Mouse (Mus musculus) heart, adult 2 months (tissue): ENCODE data around the gene Prg2. TPM values are rescaled to one million over a fixed set of nuclear protein-coding genes. Genes with fewer than 3 reads are reported as not detected.

Experiments used
- DNase-seq, 2 experiments: peaks; one replicate each; pipeline ENCODE4 v3.0.0; 2021
- H3K27ac ChIP-seq: fragments of 200-600 bp; 2 replicates; pipeline ENCODE4 v1.8.1; 2022
- H3K27me3 ChIP-seq: fragments of 200-500 bp; 2 replicates; pipeline ENCODE4 v1.6.1; 2012; ENCODE audit warnings: mild to moderate bottlenecking, low read length, inconsistent platforms, mixed read lengths; ENCODE audit not compliant: control insufficient read depth, insufficient read depth
- H3K36me3 ChIP-seq: fragments of 200-500 bp; 2 replicates; pipeline ENCODE4 v1.6.1; 2012; ENCODE audit warnings: low read length, inconsistent platforms; ENCODE audit not compliant: control insufficient read depth, insufficient read depth
- H3K4me1 ChIP-seq: fragments of 200-500 bp; 2 replicates; pipeline ENCODE4 v1.6.1; 2011; ENCODE audit warnings: low read length; ENCODE audit not compliant: control insufficient read depth, insufficient read depth
- H3K4me3 ChIP-seq: fragments of 200-600 bp; 2 replicates; pipeline ENCODE4 v1.8.1; 2022
- H3K79me2 ChIP-seq: fragments of 200-500 bp; replicated peaks from 2 replicates; pipeline ENCODE4 v1.6.1; 2012; ENCODE audit warnings: mild to moderate bottlenecking, inconsistent platforms, low read length, moderate library complexity, mixed read lengths; ENCODE audit not compliant: control insufficient read depth, insufficient read depth
- H3K9ac ChIP-seq: fragments of 200-500 bp; 2 replicates; pipeline ENCODE4 v1.6.1; 2012; ENCODE audit warnings: low read depth, mild to moderate bottlenecking, control low read depth, inconsistent platforms, low read length, mixed read lengths
- CTCF ChIP-seq: fragments of 200-600 bp; IDR thresholded peaks from 2 replicates; pipeline ENCODE4 v1.8.1; 2022; ENCODE audit warnings: antibody characterized with exemption, mild to moderate bottlenecking, moderate library complexity
- EP300 ChIP-seq: fragments of 200-500 bp; IDR thresholded peaks from 2 replicates; pipeline ENCODE4 v1.6.1; 2011; ENCODE audit warnings: low read depth, low read length, control low read depth; ENCODE audit not compliant: insufficient read depth
- POLR2A ChIP-seq: fragments of 200-500 bp; IDR thresholded peaks from 2 replicates; pipeline ENCODE4 v1.6.1; 2011; ENCODE audit warnings: mild to moderate bottlenecking, low read depth, low read length, control low read depth; ENCODE audit not compliant: insufficient read depth
- WGBS: fragments of 180-500 bp; shearing (Covaris S2); methylation state at CpG from one replicate; pipeline ENCODE4 v1.1.7; 2018; 5-methylcytosine and 5-hydroxymethylcytosine counted together
- intact Hi-C: fragments of 180-260 bp; cut with DNase I; formaldehyde crosslinking; loops from one replicate; pipeline ENCODE4 v1.15.1; 2025
- polyA plus RNA-seq: library from polyadenylated mRNA; depleted of rRNA; stranded (reverse); fragments of >200 nt; gene quantifications from 2 replicates; pipeline ENCODE4 v1.2.3, GENCODE M21; 2012
- total RNA-seq, 2 experiments: library from RNA; stranded (reverse); gene quantifications; 2 replicates each; pipeline ENCODE4 v1.2.3; 2021

The Prg2 gene
- total and polyA plus RNA-seq, 3 experiments, result 0.14 TPM; not detected in 2

GRCm38 (mm10) chr2:84937491-84938150, 42.6 kb upstream of the Prg2 start:
- TF ChIP-seq EP300 (no peak), CTCF (no peak), POLR2A (no peak)
- 37% methylated on average over 3 of the region's 3 CpGs for WGBS
- Histone ChIP-seq H3K27me3 (no peaks in the 10 kb centered on the region), H3K79me2 (no peaks in the 10 kb centered on the region; the same call in 1 of the 2 replicates), H3K4me1 (peaks cover 11% of the 10 kb centered on the region), H3K36me3 (peaks cover 24% of the 10 kb centered on the region), H3K27ac (peak overlapping the region; percentile 91), H3K4me3 (peak overlapping the region; percentile 44), H3K9ac (peak overlapping the region; percentile 100)
- DNase-seq, result peak; percentile 31 to 51
- intact Hi-C loops, result loop anchor here (1.0 to 2.0 kb wide), 3 partner anchors 21 to 47 kb away; no protein-coding TSS in a partner anchor

- peak; percentile 61 to 69 for DNase-seq
- WGBS, result 23% methylated on average over 5 of the region's 5 CpGs
- TF ChIP-seq CTCF (no peak), EP300 (0 out of 2 replicates have a peak, but pooled peaks have one; percentile 49), POLR2A (peak; percentile 92)
- Histone ChIP-seq H3K79me2 (no peaks in the 10 kb centered on the region; the same call in 1 of the 2 replicates), H3K27me3 (no peaks in the 10 kb centered on the region), H3K9ac (peak overlapping the region; percentile 100), H3K27ac (peak overlapping the region; percentile 91), H3K36me3 (peaks cover 24% of the 10 kb centered on the region), H3K4me3 (peak overlapping the region; percentile 44), H3K4me1 (peaks cover 11% of the 10 kb centered on the region)
- intact Hi-C loops, result loop anchor here (1.0 to 2.0 kb wide), 2 partner anchors 20 to 48 kb away; no protein-coding TSS in a partner anchor
Observed at GRCm38 (mm10) chr2:84938249-84938946, 41.9 kb upstream of the Prg2 start.

- no peak overlapping the region for H3K27ac ChIP-seq
- peaks cover 10% of the 10 kb centered on the region for H3K4me1 ChIP-seq
- WGBS, result 92% methylated on average over 3 of the region's 3 CpGs
- H3K79me2 ChIP-seq, result no peaks in the 10 kb centered on the region; the same call in 1 of the 2 replicates
- H3K27me3 ChIP-seq, result no peaks in the 10 kb centered on the region
- no peak for TF ChIP-seq EP300
- 0 out of 2 replicates have a peak, but pooled peaks have one; percentile 3 for TF ChIP-seq CTCF
- H3K9ac ChIP-seq, result no peak overlapping the region
- H3K4me3 ChIP-seq, result 0 out of 2 replicates have a peak overlapping the region, but pooled peaks have one; percentile 5
- no peak for DNase-seq
- H3K36me3 ChIP-seq, result peaks cover 24% of the 10 kb centered on the region
- intact Hi-C loops, result loop anchor here (1.0 to 2.0 kb wide), 2 partner anchors 19 to 52 kb away; no protein-coding TSS in a partner anchor
Observed at GRCm38 (mm10) chr2:84939306-84939705, 41.0 kb upstream of the Prg2 start.

- Histone ChIP-seq H3K36me3 (peaks cover 25% of the 10 kb centered on the region), H3K27ac (no peak overlapping the region), H3K4me3 (0 out of 2 replicates have a peak overlapping the region, but pooled peaks have one; percentile 5), H3K4me1 (peaks cover 10% of the 10 kb centered on the region), H3K9ac (no peak overlapping the region; the same call in 1 of the 2 replicates), H3K79me2 (no peaks in the 10 kb centered on the region; the same call in 1 of the 2 replicates), H3K27me3 (no peaks in the 10 kb centered on the region)
- no peak for TF ChIP-seq CTCF
- TF ChIP-seq POLR2A, result 0 out of 2 replicates have a peak, but pooled peaks have one; percentile 9
- no peak for TF ChIP-seq EP300
- intact Hi-C loops, result loop anchor here (1.0 to 2.0 kb wide), 2 partner anchors 19 to 52 kb away; no protein-coding TSS in a partner anchor
- DNase-seq, result no peak
- WGBS, result 85% methylated on average over 6 of the region's 6 CpGs
Observed at GRCm38 (mm10) chr2:84939711-84940110, 40.5 kb upstream of the Prg2 start.

- no peaks in the 10 kb centered on the region; the same call in 1 of the 2 replicates for H3K79me2 ChIP-seq
- peaks cover 10% of the 10 kb centered on the region for H3K4me1 ChIP-seq
- H3K27ac ChIP-seq, result no peak overlapping the region; the same call in 1 of the 2 replicates
- intact Hi-C loops, result no loop called here
- no peak overlapping the region for H3K4me3 ChIP-seq
- no peaks in the 10 kb centered on the region for H3K27me3 ChIP-seq
- no peak overlapping the region for H3K9ac ChIP-seq
- TF ChIP-seq CTCF (no peak), EP300 (no peak)
- no peak for DNase-seq
- 49% methylated on average over 2 of the region's 2 CpGs for WGBS
- H3K36me3 ChIP-seq, result peaks cover 37% of the 10 kb centered on the region
Observed at GRCm38 (mm10) chr2:84941332-84941731, 38.9 kb upstream of the Prg2 start.
